In the genomic region with DNA sequence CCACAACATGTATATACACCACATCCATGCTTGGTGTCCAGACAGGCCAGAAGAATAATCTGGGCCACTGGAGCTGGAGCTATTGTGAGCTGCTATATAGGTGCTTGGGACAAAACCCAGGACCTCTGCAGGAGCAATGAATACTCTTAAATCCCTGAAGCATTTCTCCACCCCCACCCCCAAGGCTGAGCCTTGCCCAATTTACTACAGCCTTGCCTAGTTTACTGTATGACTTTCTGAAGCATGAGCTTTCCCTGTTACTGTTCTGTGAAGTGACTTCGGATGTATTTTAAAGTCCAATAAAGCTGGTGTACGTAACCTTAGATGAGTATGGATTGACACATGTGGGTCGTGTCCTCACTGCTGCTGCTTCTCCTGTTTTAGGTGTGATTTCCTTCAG, we compare ENCODE assay signal across 9 mouse cellular contexts. TPM values are rescaled to one million over a fixed set of nuclear protein-coding genes. Genes with fewer than 3 reads are reported as not detected.
DNase-seq lines count a peak whose midpoint lies in the region; ATAC-seq and TF ChIP-seq lines count a peak whose summit lies in the region.
"Had no signal": no experiment of that assay in that cellular context is flagged by ENCODE, and none has a peak within 500 bp of the region (broad histone marks: within the 10 kb centered on the region; RNA-seq: fewer than 3 reads in every experiment).

No protein-coding gene starts in this region.

- no peak for DNase-seq in left cerebral cortex, adult 2 months (ENCODE audit: extremely low spot score in 1 of 2, low spot score in 2 of 2)
- no peak for DNase-seq in left cerebral cortex, postnatal 4 days
- no peak for DNase-seq in kidney, postnatal 0 days (ENCODE audit: low spot score)
- no peak for DNase-seq in embryo, embryonic 11 days
- no peak for DNase-seq in left cerebral cortex, adult 11 months (ENCODE audit: low spot score)

- no peak for ATAC-seq in embryonic facial prominence, embryonic 15.5 days (ENCODE audit: insufficient number of reproducible peaks, low FRiP score, low TSS enrichment, low read depth)
- ATAC-seq in kidney, postnatal 0 days (replicated peaks; ENCODE audit: low FRiP score, low read depth), result no peak
- ATAC-seq in neural tube, embryonic 15.5 days (ENCODE audit: low FRiP score), result no peak
- no peak for ATAC-seq in frontal cortex, adult (ENCODE audit: low TSS enrichment)

- H3K4me1 ChIP-seq in embryonic facial prominence, embryonic 15.5 days, result peaks cover 14% of the 10 kb centered on the region
- 0 out of 2 replicates have a peak, but pooled peaks cover 5% of the 10 kb centered on the region for H3K4me1 ChIP-seq in kidney, postnatal 0 days (replicated peaks; ENCODE audit: insufficient read depth, low read length)
- peaks cover 23% of the 10 kb centered on the region for H3K4me1 ChIP-seq in neural tube, embryonic 15.5 days

- no peak overlapping the region for H3K9ac ChIP-seq in embryonic facial prominence, embryonic 15.5 days
- H3K9ac ChIP-seq in kidney, postnatal 0 days (ENCODE audit: low read depth, low read length), result no peak overlapping the region
- H3K9ac ChIP-seq in neural tube, embryonic 15.5 days (replicated peaks), result no peak overlapping the region; the same call in 1 of the 2 replicates

- H3K4me3 ChIP-seq in left cerebral cortex, adult 2 months, result peak overlapping the region; percentile 79
- H3K4me3 ChIP-seq in embryonic facial prominence, embryonic 15.5 days (replicated peaks), result peak overlapping the region; percentile 88
- H3K4me3 ChIP-seq in kidney, postnatal 0 days (replicated peaks; ENCODE audit: low read depth, low read length), result peak overlapping the region; percentile 83
- peak overlapping the region; percentile 70; the same call in 1 of the 2 replicates for H3K4me3 ChIP-seq in neural tube, embryonic 15.5 days (replicated peaks)

- TF ChIP-seq CTCF in left cerebral cortex, adult 2 months (IDR thresholded peaks at IDR 0.05), result no peak
- TF ChIP-seq CTCF in kidney, postnatal 0 days (IDR thresholded peaks at IDR 0.05; ENCODE audit: low read depth), result no peak

- 71% methylated on average over 3 of the region's 3 CpGs for WGBS in embryonic facial prominence, embryonic 15.5 days
- WGBS in kidney, postnatal 0 days, result 49% methylated on average over 3 of the region's 3 CpGs
- 87% methylated on average over 3 of the region's 3 CpGs for WGBS in neural tube, embryonic 15.5 days

- peak overlapping the region; percentile 60 for H3K4me2 ChIP-seq in embryonic facial prominence, embryonic 15.5 days (replicated peaks)
- peak overlapping the region; percentile 63 for H3K4me2 ChIP-seq in kidney, postnatal 0 days (ENCODE audit: low read length)
- H3K4me2 ChIP-seq in neural tube, embryonic 15.5 days, result peak overlapping the region; percentile 65

- no peak overlapping the region for H3K27ac ChIP-seq in left cerebral cortex, adult 2 months
- 0 out of 2 replicates have a peak overlapping the region, but pooled peaks have one; percentile 99 for H3K27ac ChIP-seq in embryonic facial prominence, embryonic 15.5 days (replicated peaks)
- H3K27ac ChIP-seq in kidney, postnatal 0 days, result peak overlapping the region; percentile 99; the same call in 1 of the 2 replicates
- peak overlapping the region; percentile 28; the same call in 1 of the 2 replicates for H3K27ac ChIP-seq in neural tube, embryonic 15.5 days (replicated peaks)

- H3K27me3 ChIP-seq in embryonic facial prominence, embryonic 15.5 days, result no peaks in the 10 kb centered on the region
- no peaks in the 10 kb centered on the region for H3K27me3 ChIP-seq in kidney, postnatal 0 days (ENCODE audit: insufficient read depth, low read length)
- no peaks in the 10 kb centered on the region for H3K27me3 ChIP-seq in neural tube, embryonic 15.5 days (replicated peaks)

- H3K36me3 ChIP-seq in embryonic facial prominence, embryonic 15.5 days, result peaks cover 32% of the 10 kb centered on the region
- peaks cover 23% of the 10 kb centered on the region; the same call in 1 of the 2 replicates for H3K36me3 ChIP-seq in kidney, postnatal 0 days (ENCODE audit: insufficient read depth, low read length)
- H3K36me3 ChIP-seq in neural tube, embryonic 15.5 days, result peaks cover 31% of the 10 kb centered on the region

- H3K9me3 ChIP-seq in embryonic facial prominence, embryonic 15.5 days (replicated peaks), result no peaks in the 10 kb centered on the region
- H3K9me3 ChIP-seq in kidney, postnatal 0 days (replicated peaks; ENCODE audit: low read length), result no peaks in the 10 kb centered on the region
- no peaks in the 10 kb centered on the region for H3K9me3 ChIP-seq in neural tube, embryonic 15.5 days (replicated peaks)

- intact Hi-C loops in left cerebral cortex, adult 2 months (cut with DNase I), result loop anchor here (2.0 to 5.0 kb wide), 2 partner anchors 75 to 234 kb away; a partner anchor contains a TSS
- intact Hi-C loops in left cerebral cortex, postnatal 4 days (cut with DNase I), result no loop called here

RNA-seq across cellular contexts. Expression of a gene that starts 2.0 kb away (rescaled TPM):
- total RNA-seq in left cerebral cortex, adult 2 months (2021), result 100 to 1,000 TPM; 122 to 126 TPM
- 100 to 1,000 TPM; 113 to 128 TPM for total RNA-seq in left cerebral cortex, postnatal 4 days (2021)
- 48.6 and 52.4 TPM in 2 replicates for polyA plus RNA-seq in embryonic facial prominence, embryonic 15.5 days (2015; fragmentation: Nextera tagmentation; extraction: Ambion mirVana)
- polyA plus RNA-seq in kidney, postnatal 0 days (2015; fragmentation: Nextera tagmentation; extraction: Ambion mirVana), result 19.2 and 24.1 TPM in 2 replicates
- 46.7 and 48.3 TPM in 2 replicates for polyA plus RNA-seq in neural tube, embryonic 15.5 days (2015; fragmentation: Nextera tagmentation; extraction: Ambion mirVana)

RNA-seq across cellular contexts. Expression of a gene that starts 5.6 kb away (rescaled TPM):
- 10 to 100 TPM; 12.6 TPM for total RNA-seq in left cerebral cortex, adult 2 months (2021)
- total RNA-seq in left cerebral cortex, postnatal 4 days (2021), result 10 to 100 TPM; 14.5 to 14.6 TPM
- 14.6 and 14.7 TPM in 2 replicates for polyA plus RNA-seq in embryonic facial prominence, embryonic 15.5 days (2015; fragmentation: Nextera tagmentation; extraction: Ambion mirVana)
- polyA plus RNA-seq in kidney, postnatal 0 days (2015; fragmentation: Nextera tagmentation; extraction: Ambion mirVana), result 10.9 and 11.4 TPM in 2 replicates
- 13.3 and 14.7 TPM in 2 replicates for polyA plus RNA-seq in neural tube, embryonic 15.5 days (2015; fragmentation: Nextera tagmentation; extraction: Ambion mirVana)

RNA-seq across cellular contexts. Expression of a gene that starts 34.8 kb away (rescaled TPM):
- 10 to 100 TPM; 62.3 to 63.9 TPM for total RNA-seq in left cerebral cortex, adult 2 months (2021)
- 10 to 100 TPM; 70.8 to 71.2 TPM for total RNA-seq in left cerebral cortex, postnatal 4 days (2021)
- polyA plus RNA-seq in embryonic facial prominence, embryonic 15.5 days (2015; fragmentation: Nextera tagmentation; extraction: Ambion mirVana), result 17.1 and 17.3 TPM in 2 replicates
- 8.7 and 8.8 TPM in 2 replicates for polyA plus RNA-seq in kidney, postnatal 0 days (2015; fragmentation: Nextera tagmentation; extraction: Ambion mirVana)
- 10.7 and 12.2 TPM in 2 replicates for polyA plus RNA-seq in neural tube, embryonic 15.5 days (2015; fragmentation: Nextera tagmentation; extraction: Ambion mirVana)

RNA-seq across cellular contexts. Expression of a gene that starts 47.4 kb away (rescaled TPM):
- total RNA-seq in left cerebral cortex, adult 2 months (2021), result 1 to 10 TPM in 1 of 2 experiments, under 1 TPM in 1; 0.50 to 1.0 TPM
- total RNA-seq in left cerebral cortex, postnatal 4 days (2021), result 1 to 10 TPM; 6.9 to 9.3 TPM
- polyA plus RNA-seq in embryonic facial prominence, embryonic 15.5 days (2015; fragmentation: Nextera tagmentation; extraction: Ambion mirVana), result 6.5 and 12.8 TPM in 2 replicates
- polyA plus RNA-seq in kidney, postnatal 0 days (2015; fragmentation: Nextera tagmentation; extraction: Ambion mirVana), result 4.9 and 6.8 TPM in 2 replicates
- polyA plus RNA-seq in neural tube, embryonic 15.5 days (2015; fragmentation: Nextera tagmentation; extraction: Ambion mirVana), result 6.9 and 7.3 TPM in 2 replicates
- total RNA-seq: left cerebral cortex, postnatal 25 days had no signal

RNA-seq across cellular contexts. Expression of a gene that starts 54.4 kb away (rescaled TPM):
- 10 to 100 TPM; 28.4 to 33.4 TPM for total RNA-seq in left cerebral cortex, adult 2 months (2021)
- 10 to 100 TPM; 35.4 to 35.6 TPM for total RNA-seq in left cerebral cortex, postnatal 4 days (2021)
- polyA plus RNA-seq in embryonic facial prominence, embryonic 15.5 days (2015; fragmentation: Nextera tagmentation; extraction: Ambion mirVana), result 46.3 and 55.9 TPM in 2 replicates
- polyA plus RNA-seq in kidney, postnatal 0 days (2015; fragmentation: Nextera tagmentation; extraction: Ambion mirVana), result 37.1 and 37.5 TPM in 2 replicates
- 35.9 and 37.5 TPM in 2 replicates for polyA plus RNA-seq in neural tube, embryonic 15.5 days (2015; fragmentation: Nextera tagmentation; extraction: Ambion mirVana)
